Mouse (Mus musculus): Measurements from ENCODE around the gene Diras2. TPM values are rescaled to one million over a fixed set of nuclear protein-coding genes. Genes with fewer than 3 reads are reported as not detected.
A peak's percentile ranks its signal among the peaks of the same experiment; 100 is the strongest.

Gene Diras2
- polyA plus RNA-seq, 1 experiment from 2014 or later: 1.5 TPM

GRCm38 (mm10) chr13:52541385-52542035, 10.4 kb upstream of the Diras2 start:
- WGBS: 72% methylated on average over 5 of the region's 5 CpGs
- H3K27me3 ChIP-seq (replicated peaks; ENCODE audit: control insufficient read depth, insufficient read depth, low read length): no peaks in the 10 kb centered on the region
- ATAC-seq (no peak), DNase-seq (ENCODE audit: low spot score) (no peak)
- no peak overlapping the region for H3K4me3 ChIP-seq (ENCODE audit: low read depth, low read length)
- no peak overlapping the region for H3K4me2 ChIP-seq (ENCODE audit: low read length)
- no peak overlapping the region for H3K27ac ChIP-seq (ENCODE audit: low read depth, low read length)
- no peaks in the 10 kb centered on the region for H3K4me1 ChIP-seq (ENCODE audit: control insufficient read depth, insufficient read depth, low read length)
- no peaks in the 10 kb centered on the region for H3K36me3 ChIP-seq (ENCODE audit: control insufficient read depth, insufficient read depth, low read length)
- no peaks in the 10 kb centered on the region for H3K9me3 ChIP-seq (replicated peaks; ENCODE audit: control insufficient read depth, low read length)
- H3K9ac ChIP-seq (ENCODE audit: low read length): no peak overlapping the region

GRCm38 (mm10) chr13:52539461-52539860, 8.4 kb upstream of the Diras2 start:
- no peak for DNase-seq (ENCODE audit: low spot score)
- Histone ChIP-seq H3K4me1 (ENCODE audit: control insufficient read depth, insufficient read depth, low read length) (no peaks in the 10 kb centered on the region), H3K36me3 (ENCODE audit: control insufficient read depth, insufficient read depth, low read length) (no peaks in the 10 kb centered on the region), H3K27ac (ENCODE audit: low read depth, low read length) (no peak overlapping the region), H3K9ac (ENCODE audit: low read length) (no peak overlapping the region), H3K9me3 (replicated peaks; ENCODE audit: control insufficient read depth, low read length) (no peaks in the 10 kb centered on the region), H3K27me3 (replicated peaks; ENCODE audit: control insufficient read depth, insufficient read depth, low read length) (no peaks in the 10 kb centered on the region; the same call in 1 of the 2 replicates), H3K4me2 (ENCODE audit: low read length) (no peak overlapping the region), H3K4me3 (ENCODE audit: low read depth, low read length) (no peak overlapping the region)
- WGBS: 82% methylated on average over 6 of the region's 6 CpGs
- ATAC-seq: no peak

- H3K4me1 ChIP-seq (ENCODE audit: control insufficient read depth, insufficient read depth, low read length): no peaks in the 10 kb centered on the region
- WGBS: 92% methylated on average over 9 of the region's 9 CpGs
- H3K4me3 ChIP-seq (ENCODE audit: low read depth, low read length): no peak overlapping the region
- H3K4me2 ChIP-seq (ENCODE audit: low read length): no peak overlapping the region
- no peak for ATAC-seq
- no peaks in the 10 kb centered on the region for H3K9me3 ChIP-seq (replicated peaks; ENCODE audit: control insufficient read depth, low read length)
- no peak for DNase-seq (ENCODE audit: low spot score)
- no peaks in the 10 kb centered on the region for H3K36me3 ChIP-seq (ENCODE audit: control insufficient read depth, insufficient read depth, low read length)
- H3K9ac ChIP-seq (ENCODE audit: low read length): no peak overlapping the region
- H3K27ac ChIP-seq (ENCODE audit: low read depth, low read length): no peak overlapping the region
- H3K27me3 ChIP-seq (replicated peaks; ENCODE audit: control insufficient read depth, insufficient read depth, low read length): no peaks in the 10 kb centered on the region; the same call in 1 of the 2 replicates
Measured at GRCm38 (mm10) chr13:52538588-52539116, 7.6 kb upstream of the Diras2 start.

- no peak for DNase-seq (ENCODE audit: low spot score)
- no peaks in the 10 kb centered on the region for H3K9me3 ChIP-seq (replicated peaks; ENCODE audit: control insufficient read depth, low read length)
- no peak overlapping the region for H3K27ac ChIP-seq (ENCODE audit: low read depth, low read length)
- H3K4me3 ChIP-seq (ENCODE audit: low read depth, low read length): no peak overlapping the region
- no peak overlapping the region for H3K4me2 ChIP-seq (ENCODE audit: low read length)
- no peak for ATAC-seq
- no peaks in the 10 kb centered on the region; the same call in 1 of the 2 replicates for H3K27me3 ChIP-seq (replicated peaks; ENCODE audit: control insufficient read depth, insufficient read depth, low read length)
- 95% methylated on average over 26 of the region's 26 CpGs for WGBS
- no peaks in the 10 kb centered on the region for H3K36me3 ChIP-seq (ENCODE audit: control insufficient read depth, insufficient read depth, low read length)
- no peaks in the 10 kb centered on the region for H3K4me1 ChIP-seq (ENCODE audit: control insufficient read depth, insufficient read depth, low read length)
- H3K9ac ChIP-seq (ENCODE audit: low read length): no peak overlapping the region
Measured at GRCm38 (mm10) chr13:52537754-52538587, 6.9 kb upstream of the Diras2 start.

- no peak; the same call in 1 of the 2 replicates for ATAC-seq
- DNase-seq (ENCODE audit: low spot score): peak; percentile 82
- H3K36me3 ChIP-seq (ENCODE audit: control insufficient read depth, insufficient read depth, low read length): no peaks in the 10 kb centered on the region
- H3K9ac ChIP-seq (ENCODE audit: low read length): no peak overlapping the region
- H3K4me1 ChIP-seq (ENCODE audit: control insufficient read depth, insufficient read depth, low read length): no peaks in the 10 kb centered on the region
- H3K9me3 ChIP-seq (replicated peaks; ENCODE audit: control insufficient read depth, low read length): no peaks in the 10 kb centered on the region
- H3K4me2 ChIP-seq (ENCODE audit: low read length): no peak overlapping the region
- 6% methylated on average over 4 of the region's 4 CpGs for WGBS
- H3K4me3 ChIP-seq (ENCODE audit: low read depth, low read length): no peak overlapping the region
- H3K27ac ChIP-seq (ENCODE audit: low read depth, low read length): no peak overlapping the region
- H3K27me3 ChIP-seq (replicated peaks; ENCODE audit: control insufficient read depth, insufficient read depth, low read length): no peaks in the 10 kb centered on the region; the same call in 1 of the 2 replicates
Measured at GRCm38 (mm10) chr13:52535542-52535941, 4.5 kb upstream of the Diras2 start.

- DNase-seq (ENCODE audit: low spot score): no peak
- no peak for ATAC-seq
- Histone ChIP-seq H3K4me3 (ENCODE audit: low read depth, low read length) (no peak overlapping the region), H3K36me3 (ENCODE audit: control insufficient read depth, insufficient read depth, low read length) (no peaks in the 10 kb centered on the region), H3K27me3 (replicated peaks; ENCODE audit: control insufficient read depth, insufficient read depth, low read length) (peaks cover 4% of the 10 kb centered on the region; the same call in 1 of the 2 replicates), H3K27ac (ENCODE audit: low read depth, low read length) (no peak overlapping the region), H3K9ac (ENCODE audit: low read length) (no peak overlapping the region), H3K4me2 (ENCODE audit: low read length) (no peak overlapping the region), H3K9me3 (replicated peaks; ENCODE audit: control insufficient read depth, low read length) (no peaks in the 10 kb centered on the region), H3K4me1 (ENCODE audit: control insufficient read depth, insufficient read depth, low read length) (no peaks in the 10 kb centered on the region)
- 79% methylated on average over 5 of the region's 5 CpGs for WGBS
Measured at GRCm38 (mm10) chr13:52533644-52534043, 2.6 kb upstream of the Diras2 start.

- H3K4me1 ChIP-seq (ENCODE audit: control insufficient read depth, insufficient read depth, low read length): no peaks in the 10 kb centered on the region
- WGBS: 2% methylated on average over 45 of the region's 50 CpGs
- no peaks in the 10 kb centered on the region for H3K36me3 ChIP-seq (ENCODE audit: control insufficient read depth, insufficient read depth, low read length)
- peak overlapping the region; percentile 88 for H3K4me2 ChIP-seq (ENCODE audit: low read length)
- peak overlapping the region; percentile 61 for H3K27ac ChIP-seq (ENCODE audit: low read depth, low read length)
- no peaks in the 10 kb centered on the region for H3K9me3 ChIP-seq (replicated peaks; ENCODE audit: control insufficient read depth, low read length)
- peak; percentile 97 for ATAC-seq
- DNase-seq (ENCODE audit: low spot score): peak; percentile 93
- H3K27me3 ChIP-seq (replicated peaks; ENCODE audit: control insufficient read depth, insufficient read depth, low read length): peaks cover 4% of the 10 kb centered on the region; the same call in 1 of the 2 replicates
- H3K4me3 ChIP-seq (ENCODE audit: low read depth, low read length): peak overlapping the region; percentile 51
- H3K9ac ChIP-seq (ENCODE audit: low read length): peak overlapping the region; percentile 70
Measured at GRCm38 (mm10) chr13:52530008-52530945, 802 bp downstream of the Diras2 start.

- Histone ChIP-seq H3K27me3 (replicated peaks; ENCODE audit: control insufficient read depth, insufficient read depth, low read length) (peaks cover 4% of the 10 kb centered on the region; the same call in 1 of the 2 replicates), H3K9ac (ENCODE audit: low read length) (no peak overlapping the region), H3K4me1 (ENCODE audit: control insufficient read depth, insufficient read depth, low read length) (no peaks in the 10 kb centered on the region), H3K36me3 (ENCODE audit: control insufficient read depth, insufficient read depth, low read length) (no peaks in the 10 kb centered on the region), H3K27ac (ENCODE audit: low read depth, low read length) (no peak overlapping the region), H3K4me3 (ENCODE audit: low read depth, low read length) (peak overlapping the region; percentile 51), H3K9me3 (replicated peaks; ENCODE audit: control insufficient read depth, low read length) (no peaks in the 10 kb centered on the region), H3K4me2 (ENCODE audit: low read length) (peak overlapping the region; percentile 88)
- DNase-seq (ENCODE audit: low spot score) (no peak), ATAC-seq (no peak)
- WGBS: 61% methylated on average over 13 of the region's 13 CpGs
Measured at GRCm38 (mm10) chr13:52529188-52529972, 1.7 kb downstream of the Diras2 start.
